Mouse (Mus musculus) activated CD4-positive, CD25-positive, alpha-beta regulatory T cell, adult 4 months (primary cell): ENCODE results near the gene Olfr304. TPM values are rescaled to one million over a fixed set of nuclear protein-coding genes. Genes with fewer than 3 reads are reported as not detected.
"Not testable (repeated sequence)": the region's sequence is repeated elsewhere in the genome, so short reads cannot be mapped to it uniquely, and the experiment has no call there.

Experiments used
- ATAC-seq: one replicate; pipeline ENCODE4 v1.8.0; 2017
- polyA plus RNA-seq, 2 experiments: library from polyadenylated mRNA; unstranded; fragments of 100-300 nt; shearing (Covaris generic); gene quantifications; one replicate each; pipeline ENCODE4 v1.2.1; 2017

Gene Olfr304
- not detected for polyA plus RNA-seq

GRCm38 (mm10) chr7:86386558-86386957 is at the start of gene Olfr304:
TSS of gene Olfr304 (minus strand) at chr7:86386658.
- ATAC-seq, result no peak

- no peak for ATAC-seq
These were observed 17.1 kb upstream of the Olfr304 start, which contains the start of gene Olfr301 for GRCm38 (mm10) chr7:86403546-86403945. TSS of gene Olfr301 (plus strand) at chr7:86403846.

- ATAC-seq, result no peak
These were observed 11.2 kb upstream of the Olfr304 start, which contains the start of gene Olfr303 for GRCm38 (mm10) chr7:86397689-86398088. TSS of gene Olfr303 (minus strand) at chr7:86397789.

- no peak for ATAC-seq
These were observed 689 bp downstream of the Olfr304 start for GRCm38 (mm10) chr7:86385769-86386168.

- no peak for ATAC-seq
These were observed 19.6 kb downstream of the Olfr304 start, which contains the start of gene Olfr305 for GRCm38 (mm10) chr7:86366828-86367227. TSS of gene Olfr305 (minus strand) at chr7:86366928.

GRCm38 (mm10) chr7:86346296-86346695 is 40.2 kb downstream of the Olfr304 start:
- not testable (repeated sequence) for ATAC-seq

- no peak for ATAC-seq
These were observed 42.2 kb downstream of the Olfr304 start for GRCm38 (mm10) chr7:86344253-86344652.

- ATAC-seq, result no peak
These were observed 43.4 kb downstream of the Olfr304 start for GRCm38 (mm10) chr7:86342881-86343565.

- no peak for ATAC-seq
These were observed 49.0 kb downstream of the Olfr304 start, which contains the start of gene Olfr307 for GRCm38 (mm10) chr7:86337486-86337885. TSS of gene Olfr307 (minus strand) at chr7:86337586.

Other genes starting within 250 kb of the Olfr304 start
- under 1 TPM in 1 of 2 experiments, not detected in 1; 0.08 TPM for gene Vmn2r75, start 214.9 kb downstream of the Olfr304 start, polyA plus RNA-seq
- under 1 TPM; 0.03 to 0.08 TPM for gene Vmn2r76, start 140.3 kb downstream of the Olfr304 start, polyA plus RNA-seq
- gene Olfr310, start 109.5 kb downstream of the Olfr304 start, polyA plus RNA-seq, result not detected
- gene Olfr309, start 73.0 kb downstream of the Olfr304 start, polyA plus RNA-seq, result not detected
- gene Olfr308, start 61.0 kb downstream of the Olfr304 start, polyA plus RNA-seq, result not detected
- not detected for gene Olfr307, start 49.1 kb downstream of the Olfr304 start, polyA plus RNA-seq
- gene Olfr305, start 19.7 kb downstream of the Olfr304 start, polyA plus RNA-seq, result not detected
- not detected for gene Olfr303, start 11.1 kb upstream of the Olfr304 start, polyA plus RNA-seq
- gene Olfr301, start 17.2 kb upstream of the Olfr304 start, polyA plus RNA-seq, result not detected
- gene Olfr299, start 73.3 kb upstream of the Olfr304 start, polyA plus RNA-seq, result not detected
- gene Olfr298, start 105.8 kb upstream of the Olfr304 start, polyA plus RNA-seq, result not detected
- gene Olfr297, start 133.3 kb upstream of the Olfr304 start, polyA plus RNA-seq, result not detected
- not detected for gene Olfr295, start 197.2 kb upstream of the Olfr304 start, polyA plus RNA-seq
- gene Olfr294, start 230.0 kb upstream of the Olfr304 start, polyA plus RNA-seq, result not detected